Mouse (Mus musculus): ENCODE measurements around the gene Arfip1.

Arfip1 gene

GRCm38 (mm10) chr3:84582023-84582912, at the start of gene Arfip1:
TSS of gene Arfip1 (minus strand) at chr3:84582625.
- peak; percentile 96 for DNase-seq (ENCODE audit: low spot score)

- no peak for DNase-seq (ENCODE audit: low spot score)
These were observed 49.2 kb upstream of the Arfip1 start for GRCm38 (mm10) chr3:84631586-84631985.

GRCm38 (mm10) chr3:84622026-84622425, 39.6 kb upstream of the Arfip1 start:
- DNase-seq (ENCODE audit: low spot score) = peak; percentile 74

- no peak for DNase-seq (ENCODE audit: low spot score)
These were observed 37.3 kb upstream of the Arfip1 start for GRCm38 (mm10) chr3:84619725-84620124.

- DNase-seq (ENCODE audit: low spot score) = no peak
These were observed 36.6 kb upstream of the Arfip1 start for GRCm38 (mm10) chr3:84619056-84619455.

- DNase-seq (ENCODE audit: low spot score) = no peak
These were observed 36.2 kb upstream of the Arfip1 start for GRCm38 (mm10) chr3:84618627-84619026.

GRCm38 (mm10) chr3:84615856-84616225, 33.4 kb upstream of the Arfip1 start:
- no peak for DNase-seq (ENCODE audit: low spot score)

GRCm38 (mm10) chr3:84615050-84615855, 32.8 kb upstream of the Arfip1 start:
- DNase-seq (ENCODE audit: low spot score) = peak; percentile 65

- no peak for DNase-seq (ENCODE audit: low spot score)
These were observed 27.8 kb upstream of the Arfip1 start for GRCm38 (mm10) chr3:84610183-84610710.

- DNase-seq (ENCODE audit: low spot score) = no peak
These were observed 20.8 kb upstream of the Arfip1 start for GRCm38 (mm10) chr3:84603212-84603611.

GRCm38 (mm10) chr3:84602759-84603158, 20.3 kb upstream of the Arfip1 start:
- DNase-seq (ENCODE audit: low spot score) = no peak

GRCm38 (mm10) chr3:84601870-84602495, 19.6 kb upstream of the Arfip1 start:
- DNase-seq (ENCODE audit: low spot score) = no peak

GRCm38 (mm10) chr3:84598756-84599155, 16.3 kb upstream of the Arfip1 start:
- DNase-seq (ENCODE audit: low spot score) = no peak

GRCm38 (mm10) chr3:84597996-84598734, 15.7 kb upstream of the Arfip1 start:
- peak; percentile 80 for DNase-seq (ENCODE audit: low spot score)

GRCm38 (mm10) chr3:84595677-84596234, 13.3 kb upstream of the Arfip1 start:
- DNase-seq (ENCODE audit: low spot score) = no peak

- DNase-seq (ENCODE audit: low spot score) = no peak
These were observed 12.7 kb upstream of the Arfip1 start for GRCm38 (mm10) chr3:84594894-84595676.

GRCm38 (mm10) chr3:84593274-84593673, 10.8 kb upstream of the Arfip1 start, which contains the start of gene Tigd4:
TSS of gene Tigd4 (plus strand) at chr3:84593574.
- DNase-seq (ENCODE audit: low spot score) = no peak

GRCm38 (mm10) chr3:84586736-84587135, 4.3 kb upstream of the Arfip1 start:
- DNase-seq (ENCODE audit: low spot score) = no peak

- no peak for DNase-seq (ENCODE audit: low spot score)
These were observed 470 bp upstream of the Arfip1 start for GRCm38 (mm10) chr3:84582913-84583276.

- DNase-seq (ENCODE audit: low spot score) = no peak
These were observed 766 bp downstream of the Arfip1 start for GRCm38 (mm10) chr3:84581696-84582022.

GRCm38 (mm10) chr3:84580716-84581115, 1.7 kb downstream of the Arfip1 start:
- DNase-seq (ENCODE audit: low spot score) = no peak

Measured in lung, postnatal 25 days (tissue).